ENCODE assay signal across 8 mouse cellular contexts in genomic region chr8:121547132-121547531, GRCm38 (mm10). TPM values are rescaled to one million over a fixed set of nuclear protein-coding genes. Genes with fewer than 3 reads are reported as not detected.
DNase-seq lines count a peak whose midpoint lies in the region; ATAC-seq and TF ChIP-seq lines count a peak whose summit lies in the region.
"Had no signal": no experiment of that assay in that cellular context is flagged by ENCODE, and none has a peak within 500 bp of the region (broad histone marks: within the 10 kb centered on the region; RNA-seq: fewer than 3 reads in every experiment).

No protein-coding gene starts in this region.

- peak; percentile 89 for TF ChIP-seq CTCF in forebrain, postnatal 0 days (IDR thresholded peaks at IDR 0.05; ENCODE audit: low read depth)
- peak; percentile 74; the same call in 1 of the 2 replicates for TF ChIP-seq CTCF in small intestine, adult 2 months (IDR thresholded peaks at IDR 0.05; ENCODE audit: extremely low read depth, insufficient read length, insufficient replicate concordance, low read depth, low read length)

- H3K36me3 ChIP-seq in forebrain, postnatal 0 days (ENCODE audit: insufficient read depth): peaks cover 30% of the 10 kb centered on the region
- H3K36me3 ChIP-seq in hindbrain, embryonic 16.5 days (ENCODE audit: control insufficient read depth, insufficient read depth, low read length): peaks cover 15% of the 10 kb centered on the region
- peaks cover 4% of the 10 kb centered on the region; the same call in 1 of the 2 replicates for H3K36me3 ChIP-seq in small intestine, adult 2 months (ENCODE audit: control insufficient read depth, insufficient read depth, low read length)

- no peak overlapping the region for H3K4me2 ChIP-seq in forebrain, postnatal 0 days (ENCODE audit: low read depth)
- no peak overlapping the region for H3K4me2 ChIP-seq in hindbrain, embryonic 16.5 days (ENCODE audit: low read length)

- H3K4me1 ChIP-seq in forebrain, postnatal 0 days (ENCODE audit: insufficient read depth): no peaks in the 10 kb centered on the region
- H3K4me1 ChIP-seq in hindbrain, embryonic 16.5 days (ENCODE audit: control insufficient read depth, insufficient read depth, low read depth, low read length): no peaks in the 10 kb centered on the region
- no peaks in the 10 kb centered on the region for H3K4me1 ChIP-seq in small intestine, adult 2 months (ENCODE audit: control insufficient read depth, insufficient read depth, insufficient read length, low read length)

- no peaks in the 10 kb centered on the region for H3K9me3 ChIP-seq in forebrain, postnatal 0 days (ENCODE audit: low read length)
- 0 out of 2 replicates have a peak, but pooled peaks cover 3% of the 10 kb centered on the region for H3K9me3 ChIP-seq in hindbrain, embryonic 16.5 days (ENCODE audit: control insufficient read depth, low read length)

- WGBS in forebrain, postnatal 0 days: 11% methylated on average over 7 of the region's 7 CpGs
- WGBS in hindbrain, embryonic 16.5 days: 8% methylated on average over 7 of the region's 7 CpGs
- WGBS in small intestine, adult 2 months: 5% methylated on average over 7 of the region's 7 CpGs

- peak; percentile 51; the same call in 1 of the 2 replicates for ATAC-seq in forebrain, postnatal 0 days
- ATAC-seq in hindbrain, embryonic 16.5 days: peak; percentile 61
- peak; percentile 94 for ATAC-seq in megakaryocyte progenitor cell, adult 5-6 weeks (replicated peaks; ENCODE audit: poor library complexity)

- H3K27ac ChIP-seq in forebrain, postnatal 0 days (ENCODE audit: low read depth, low read length): no peak overlapping the region
- no peak overlapping the region for H3K27ac ChIP-seq in hindbrain, embryonic 16.5 days (ENCODE audit: low read depth, low read length)
- H3K27ac ChIP-seq in small intestine, adult 2 months (ENCODE audit: insufficient read depth, low read depth, low read length): no peak overlapping the region
- H3K27ac ChIP-seq: macrophage had no signal

- TF ChIP-seq POLR2A in small intestine, adult 2 months (IDR thresholded peaks at IDR 0.05; ENCODE audit: low read depth, low read length): no peak

- no peak overlapping the region for H3K4me3 ChIP-seq in forebrain, postnatal 0 days (ENCODE audit: low read depth, low read length)
- no peak overlapping the region for H3K4me3 ChIP-seq in hindbrain, embryonic 16.5 days (ENCODE audit: low read length)
- no peak overlapping the region for H3K4me3 ChIP-seq in small intestine, adult 2 months (ENCODE audit: low read depth, low read length)

- peak; percentile 87 for DNase-seq in R1 (ENCODE audit: low read depth, low spot score)
- DNase-seq in c-Kit-positive CD71-positive TER-119-positive erythroid progenitor cells, embryonic 14.5 days (ENCODE audit: low spot score): peak; percentile 75
- peak; percentile 85 for DNase-seq in forebrain, postnatal 0 days
- DNase-seq in layer of hippocampus, postnatal 36 days: peak; percentile 60 to 65

- H3K27me3 ChIP-seq in forebrain, postnatal 0 days (ENCODE audit: insufficient read depth, low read length): no peaks in the 10 kb centered on the region
- H3K27me3 ChIP-seq in hindbrain, embryonic 16.5 days (replicated peaks; ENCODE audit: control insufficient read depth, insufficient read depth, low read length): no peaks in the 10 kb centered on the region
- no peaks in the 10 kb centered on the region for H3K27me3 ChIP-seq in small intestine, adult 2 months (ENCODE audit: control insufficient read depth, insufficient read depth, low read length)

- no peak overlapping the region for H3K9ac ChIP-seq in forebrain, postnatal 0 days
- H3K9ac ChIP-seq in hindbrain, embryonic 16.5 days (ENCODE audit: low read depth, low read length): no peak overlapping the region

RNA-seq across cellular contexts. Expression of gene 1700018B08Rik, which starts 3.0 kb away (rescaled TPM):
- not detected in 2 replicates for total RNA-seq in forebrain, postnatal 0 days (2014; rRNA removed)
- polyA plus RNA-seq in forebrain, postnatal 0 days (2015; fragmentation: Nextera tagmentation; extraction: Ambion mirVana): not detected in 2 replicates
- not detected in 2 replicates for polyA plus RNA-seq in hindbrain, embryonic 16.5 days (2015; fragmentation: Nextera tagmentation; extraction: Ambion mirVana)
- total RNA-seq in layer of hippocampus, postnatal 36 days (2021): not detected
- total RNA-seq in megakaryocyte progenitor cell, adult 5-6 weeks (2015): not detected in 2 replicates
- not detected in 2 replicates for total RNA-seq in megakaryocyte progenitor cell, adult 5-6 weeks (2017)
- polyA plus RNA-seq in small intestine, adult 2 months (2012; rRNA removed): not detected in 2 replicates
- polyA plus RNA-seq: macrophage had no signal

RNA-seq across cellular contexts. Expression of gene Fbxo31, which starts 31.5 kb away (rescaled TPM):
- total RNA-seq in forebrain, postnatal 0 days (2014; rRNA removed): 52.1 and 58.3 TPM in 2 replicates
- polyA plus RNA-seq in forebrain, postnatal 0 days (2015; fragmentation: Nextera tagmentation; extraction: Ambion mirVana): 31.5 and 38.2 TPM in 2 replicates
- 37.0 and 37.5 TPM in 2 replicates for polyA plus RNA-seq in hindbrain, embryonic 16.5 days (2015; fragmentation: Nextera tagmentation; extraction: Ambion mirVana)
- 100 to 1,000 TPM; 106 to 108 TPM for total RNA-seq in layer of hippocampus, postnatal 36 days (2021)
- total RNA-seq in megakaryocyte progenitor cell, adult 5-6 weeks (2015): 6.0 and 6.6 TPM in 2 replicates
- 6.9 and 7.1 TPM in 2 replicates for total RNA-seq in megakaryocyte progenitor cell, adult 5-6 weeks (2017)
- polyA plus RNA-seq in small intestine, adult 2 months (2012; rRNA removed): 24.9 and 30.3 TPM in 2 replicates

RNA-seq across cellular contexts. Expression of gene Map1lc3b, which starts 43.0 kb away (rescaled TPM):
- 262 and 284 TPM in 2 replicates for total RNA-seq in forebrain, postnatal 0 days (2014; rRNA removed)
- 386 and 390 TPM in 2 replicates for polyA plus RNA-seq in forebrain, postnatal 0 days (2015; fragmentation: Nextera tagmentation; extraction: Ambion mirVana)
- polyA plus RNA-seq in hindbrain, embryonic 16.5 days (2015; fragmentation: Nextera tagmentation; extraction: Ambion mirVana): 355 and 365 TPM in 2 replicates
- 100 to 1,000 TPM; 160 to 180 TPM for total RNA-seq in layer of hippocampus, postnatal 36 days (2021)
- 73.8 and 74.5 TPM in 2 replicates for total RNA-seq in megakaryocyte progenitor cell, adult 5-6 weeks (2015)
- 65.9 and 78.6 TPM in 2 replicates for total RNA-seq in megakaryocyte progenitor cell, adult 5-6 weeks (2017)
- polyA plus RNA-seq in small intestine, adult 2 months (2012; rRNA removed): 50.7 and 82.2 TPM in 2 replicates
